Mouse (Mus musculus): ENCODE measurements at regions not wholly inside any gene's neighbourhood (a gene's known extent, or its start where the extent isn't known, plus 50 kb on each side); places are given as distances from the start of the nearest gene placed in this dataset.
A peak's percentile ranks its signal among the peaks of the same experiment; 100 is the strongest.
"Not testable (repeated sequence)": the region's sequence is repeated elsewhere in the genome, so short reads cannot be mapped to it uniquely, and the experiment has no call there.

GRCm38 (mm10) chr16:49388135-49388534 is 310.9 kb upstream of the Ift57 start:
- ATAC-seq (replicated peaks; ENCODE audit: insufficient number of reproducible peaks, low FRiP score, low TSS enrichment, poor library complexity, severe bottlenecking), result no peak

DNA sequence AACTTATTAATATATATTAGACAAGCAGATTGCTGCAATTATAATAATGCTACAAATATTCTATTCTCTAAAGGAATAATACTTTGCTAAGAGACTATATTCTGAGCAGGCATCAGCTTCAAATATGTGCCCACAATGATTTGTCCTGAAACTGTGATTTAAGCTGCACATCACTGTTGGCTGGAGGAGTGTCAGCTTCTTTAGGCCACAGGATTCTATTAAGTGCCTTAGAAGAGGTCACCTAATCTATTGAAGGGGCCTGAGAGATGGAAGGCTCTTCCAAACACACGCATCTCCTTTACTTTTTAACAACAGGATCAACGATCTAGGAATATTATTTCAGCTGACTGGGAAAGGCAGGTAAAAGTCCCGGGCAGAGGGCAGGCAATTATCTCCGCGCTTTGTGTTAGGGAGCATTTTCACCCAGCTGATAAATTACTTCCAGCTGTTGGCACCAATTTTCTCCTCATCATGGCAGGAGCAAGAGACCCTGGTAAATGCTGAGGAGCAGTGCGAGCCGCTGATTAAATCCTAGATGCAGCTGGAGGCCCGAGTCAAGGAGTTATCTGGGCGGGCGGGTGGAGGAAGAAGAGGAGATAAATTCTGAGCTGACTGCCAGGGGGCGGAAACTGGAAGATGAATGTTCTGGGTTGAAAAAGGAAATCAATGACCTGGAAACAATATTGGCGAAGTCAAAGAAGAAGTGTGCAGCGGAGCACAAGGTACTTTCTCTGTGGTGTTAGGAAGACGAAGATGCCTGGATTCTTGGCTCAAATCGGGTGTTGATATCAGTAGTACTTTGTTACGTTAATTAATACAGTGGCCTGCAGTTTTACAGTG is 290.9 kb upstream of the Ift57 start:
- ATAC-seq (replicated peaks; ENCODE audit: insufficient number of reproducible peaks, low FRiP score, low TSS enrichment, poor library complexity, severe bottlenecking), result no peak

GRCm38 (mm10) chr16:49409235-49409634 is 289.8 kb upstream of the Ift57 start:
- ATAC-seq (replicated peaks; ENCODE audit: insufficient number of reproducible peaks, low FRiP score, low TSS enrichment, poor library complexity, severe bottlenecking), result no peak

DNA sequence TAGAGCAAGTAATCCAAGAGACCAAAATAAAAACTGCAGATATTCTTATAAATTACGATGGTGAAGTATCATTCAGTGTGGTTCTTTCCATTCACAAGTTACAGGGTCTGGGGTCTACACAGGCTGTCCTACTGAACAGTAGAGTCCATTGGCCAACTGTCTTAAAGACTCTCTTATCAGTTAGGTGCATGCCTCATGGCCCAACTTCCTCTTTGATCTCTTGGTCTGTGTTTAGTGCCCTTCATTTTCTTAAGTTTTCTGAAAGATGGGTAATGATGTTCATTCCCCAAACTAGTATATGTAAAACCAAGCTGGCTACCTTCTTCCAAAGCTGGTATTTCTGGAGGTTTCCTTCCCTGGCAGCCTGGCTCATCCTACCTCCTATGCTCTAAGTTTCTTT is 268.7 kb upstream of the Ift57 start:
- no peak for ATAC-seq (replicated peaks; ENCODE audit: insufficient number of reproducible peaks, low FRiP score, low TSS enrichment, poor library complexity, severe bottlenecking)

DNA sequence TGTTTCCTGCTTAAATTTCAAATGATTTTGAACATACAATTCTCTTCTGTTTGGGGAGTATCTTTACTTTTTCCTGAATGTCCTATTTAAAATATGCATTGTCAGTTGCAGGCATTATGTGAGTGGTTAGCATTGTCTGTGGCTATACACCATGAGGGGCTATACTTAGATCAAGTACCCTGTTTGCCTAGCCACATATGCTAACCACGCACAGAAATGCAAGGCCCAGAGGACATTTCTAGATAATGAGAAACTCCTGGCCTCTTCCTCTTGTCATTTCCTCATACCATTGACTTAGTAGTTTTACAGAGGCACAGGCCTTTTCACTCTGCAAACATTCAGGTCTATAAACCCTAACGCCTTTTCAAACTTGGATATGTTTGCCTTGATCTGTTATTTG is 267.1 kb upstream of the Ift57 start:
- ATAC-seq (replicated peaks; ENCODE audit: insufficient number of reproducible peaks, low FRiP score, low TSS enrichment, poor library complexity, severe bottlenecking), result no peak

- no peak for ATAC-seq (replicated peaks; ENCODE audit: insufficient number of reproducible peaks, low FRiP score, low TSS enrichment, poor library complexity, severe bottlenecking)
These were observed 257.8 kb upstream of the Ift57 start for GRCm38 (mm10) chr16:49441225-49441624.

DNA sequence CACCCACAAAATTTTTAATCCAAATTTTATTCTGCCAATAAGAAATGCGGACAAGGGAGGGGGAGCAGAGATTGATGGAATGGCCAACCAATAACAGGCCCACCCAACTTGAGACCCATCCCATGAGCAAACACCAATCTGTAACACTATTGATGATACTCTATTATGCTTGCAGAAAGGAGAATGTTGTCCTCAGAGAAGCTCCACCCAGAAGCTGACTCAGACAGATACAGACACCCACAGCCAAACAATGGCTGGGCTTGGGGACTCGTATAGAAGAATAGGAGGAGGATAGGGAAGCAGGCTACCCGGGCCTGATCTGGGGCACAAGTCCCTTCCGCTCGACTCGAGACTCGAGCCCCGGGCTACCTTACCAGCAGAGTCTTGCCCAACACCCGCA is 251.7 kb upstream of the Ift57 start:
- ATAC-seq (replicated peaks; ENCODE audit: insufficient number of reproducible peaks, low FRiP score, low TSS enrichment, poor library complexity, severe bottlenecking), result not testable (repeated sequence)

GRCm38 (mm10) chr16:49493881-49494280 is 205.2 kb upstream of the Ift57 start:
- ATAC-seq (replicated peaks; ENCODE audit: insufficient number of reproducible peaks, low FRiP score, low TSS enrichment, poor library complexity, severe bottlenecking), result no peak

- no peak for ATAC-seq (replicated peaks; ENCODE audit: insufficient number of reproducible peaks, low FRiP score, low TSS enrichment, poor library complexity, severe bottlenecking)
These were observed 201.5 kb upstream of the Ift57 start for GRCm38 (mm10) chr16:49497521-49498010.

GRCm38 (mm10) chr16:49500818-49501217 is 198.2 kb upstream of the Ift57 start:
- ATAC-seq (replicated peaks; ENCODE audit: insufficient number of reproducible peaks, low FRiP score, low TSS enrichment, poor library complexity, severe bottlenecking), result peak; percentile 67

DNA sequence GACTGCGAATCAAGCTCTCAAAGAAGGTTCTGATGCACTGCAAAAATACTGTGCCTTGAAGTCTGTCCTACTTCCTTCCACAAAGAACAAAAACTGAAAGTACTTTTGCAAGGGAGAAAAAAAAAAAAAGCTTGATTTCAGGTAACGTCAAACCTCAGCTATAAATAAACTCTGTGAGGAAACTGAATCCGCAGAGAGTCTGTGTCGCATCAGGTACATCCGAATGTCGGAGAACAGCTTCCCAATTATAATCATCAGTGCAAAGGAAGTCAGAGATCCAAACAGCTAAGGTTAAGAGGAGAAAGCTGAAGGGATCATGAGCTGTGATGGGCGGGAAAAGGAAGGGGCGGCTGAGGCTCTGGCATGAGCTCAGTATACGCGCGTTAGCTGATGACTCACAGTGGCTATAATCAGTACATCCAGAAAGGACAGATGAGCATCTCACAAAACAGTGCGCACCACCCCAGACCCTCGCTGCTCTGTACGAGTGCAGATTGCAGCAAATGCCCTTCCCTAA is 195.1 kb upstream of the Ift57 start:
- no peak; the same call in 1 of the 2 replicates for ATAC-seq (replicated peaks; ENCODE audit: insufficient number of reproducible peaks, low FRiP score, low TSS enrichment, poor library complexity, severe bottlenecking)

- peak; percentile 53; the same call in 1 of the 2 replicates for ATAC-seq (replicated peaks; ENCODE audit: insufficient number of reproducible peaks, low FRiP score, low TSS enrichment, poor library complexity, severe bottlenecking)
These were observed 194.4 kb upstream of the Ift57 start for GRCm38 (mm10) chr16:49504669-49505068.

DNA sequence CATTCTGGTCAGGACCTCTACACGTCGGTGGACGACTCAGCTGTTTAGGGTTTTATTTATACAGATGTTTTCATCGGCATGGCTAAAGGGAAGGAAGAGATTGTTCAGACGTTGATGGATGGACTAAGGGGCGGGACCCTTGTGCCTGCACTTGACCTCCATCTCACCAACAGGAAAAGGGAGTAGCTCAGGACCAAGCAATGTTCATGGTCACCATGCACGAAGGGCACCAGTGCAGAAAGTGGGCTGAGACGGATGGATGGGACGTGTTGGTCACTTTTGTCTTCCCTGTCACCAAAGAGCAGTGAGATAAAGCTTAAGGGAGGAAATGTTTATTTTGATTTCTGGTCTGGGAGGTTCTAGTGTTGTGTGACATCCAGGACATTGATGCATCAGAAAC is 193.8 kb upstream of the Ift57 start:
- ATAC-seq (replicated peaks; ENCODE audit: insufficient number of reproducible peaks, low FRiP score, low TSS enrichment, poor library complexity, severe bottlenecking), result no peak

DNA sequence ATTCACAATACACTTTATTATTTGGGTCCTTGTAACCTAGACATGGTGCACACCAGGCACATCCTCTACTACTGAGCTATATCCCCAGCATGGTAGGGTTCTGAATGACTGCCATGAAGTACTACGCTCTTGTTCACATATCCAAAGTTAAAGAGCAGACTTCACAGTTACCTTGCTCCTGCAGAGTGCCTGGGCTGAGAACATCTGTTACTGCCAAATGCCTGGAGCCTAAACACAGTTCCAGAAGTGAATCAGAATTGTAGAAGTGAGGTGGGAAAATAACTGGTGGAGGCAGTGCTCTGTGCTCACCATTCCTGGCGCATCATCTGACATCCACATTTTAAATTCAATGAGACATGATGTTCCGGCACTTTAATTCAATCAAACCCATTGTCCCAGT is 180.2 kb upstream of the Ift57 start:
- no peak for ATAC-seq (replicated peaks; ENCODE audit: insufficient number of reproducible peaks, low FRiP score, low TSS enrichment, poor library complexity, severe bottlenecking)

GRCm38 (mm10) chr16:49520411-49520810 is 178.6 kb upstream of the Ift57 start:
- no peak for ATAC-seq (replicated peaks; ENCODE audit: insufficient number of reproducible peaks, low FRiP score, low TSS enrichment, poor library complexity, severe bottlenecking)

DNA sequence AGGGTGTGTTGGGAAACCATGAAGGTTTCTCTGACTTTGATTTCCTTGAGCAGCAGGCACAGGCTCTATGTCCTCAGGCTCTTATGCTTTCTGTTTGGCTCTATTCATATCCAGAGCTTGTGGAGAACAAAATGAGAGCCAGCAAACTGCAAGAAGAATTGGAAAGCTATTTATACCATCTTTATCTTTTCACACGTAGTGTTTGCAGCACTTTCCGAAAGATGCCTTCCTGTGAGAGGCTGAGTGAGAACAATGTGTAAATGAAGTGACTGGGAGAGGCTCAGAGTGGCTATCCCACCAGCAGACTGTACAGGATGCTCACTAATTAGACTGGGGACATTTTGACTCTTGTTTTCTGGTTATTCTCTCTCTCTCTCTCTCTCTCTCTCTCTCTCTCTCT is 177.3 kb upstream of the Ift57 start:
- ATAC-seq (replicated peaks; ENCODE audit: insufficient number of reproducible peaks, low FRiP score, low TSS enrichment, poor library complexity, severe bottlenecking), result no peak

GRCm38 (mm10) chr16:49522576-49522975 is 176.5 kb upstream of the Ift57 start:
- no peak for ATAC-seq (replicated peaks; ENCODE audit: insufficient number of reproducible peaks, low FRiP score, low TSS enrichment, poor library complexity, severe bottlenecking)

DNA sequence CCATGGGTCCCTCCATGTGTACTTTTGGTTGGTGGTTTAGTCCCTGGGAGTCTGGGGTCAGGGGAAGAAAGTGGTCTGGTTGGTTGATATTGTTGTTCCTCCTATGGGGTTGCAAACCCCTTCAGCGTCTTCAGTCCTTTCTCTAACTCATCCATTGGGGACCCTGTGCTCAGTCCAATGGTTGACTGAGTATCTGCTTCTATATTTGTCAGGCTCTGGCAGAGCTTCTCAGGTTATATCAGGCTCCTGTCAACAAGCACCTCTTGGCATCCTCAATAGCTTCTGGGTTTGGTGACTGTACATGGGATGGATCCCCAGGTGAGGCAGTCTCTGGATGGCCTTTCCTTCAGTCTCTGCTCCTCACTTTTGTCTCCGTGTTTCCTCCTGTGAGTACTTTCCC is 170.4 kb upstream of the Ift57 start:
- ATAC-seq (replicated peaks; ENCODE audit: insufficient number of reproducible peaks, low FRiP score, low TSS enrichment, poor library complexity, severe bottlenecking), result not testable (repeated sequence)

- ATAC-seq (replicated peaks; ENCODE audit: insufficient number of reproducible peaks, low FRiP score, low TSS enrichment, poor library complexity, severe bottlenecking), result no peak
These were observed 170.0 kb upstream of the Ift57 start for GRCm38 (mm10) chr16:49529060-49529459.

GRCm38 (mm10) chr16:49530051-49530450 is 169.0 kb upstream of the Ift57 start:
- ATAC-seq (replicated peaks; ENCODE audit: insufficient number of reproducible peaks, low FRiP score, low TSS enrichment, poor library complexity, severe bottlenecking), result no peak

Data from monocyte, adult 5-6 weeks (primary cell).